Mouse (Mus musculus) forebrain, embryonic 15.5 days (tissue): ENCODE measurements around the gene Cadm2. TPM values are rescaled to one million over a fixed set of nuclear protein-coding genes. Genes with fewer than 3 reads are reported as not detected.
A peak's percentile ranks its signal among the peaks of the same experiment; 100 is the strongest.

Experiments
- ATAC-seq: fragments of 200-750 bp; cut with Nextera tagmentation; replicated peaks from 2 replicates; pipeline ENCODE4 v1.8.0; 2017; ENCODE audit warnings: mild to moderate bottlenecking, moderate TSS enrichment, moderate library complexity
- H3K27ac ChIP-seq: fragments of 300-500 bp; sonication (generic); replicated peaks from 2 replicates; pipeline ENCODE4 v1.5.1; 2015; ENCODE audit warnings: mild to moderate bottlenecking, inconsistent platforms
- H3K27me3 ChIP-seq: fragments of 300-500 bp; sonication (generic); 2 replicates; pipeline ENCODE4 v1.6.1; 2015; ENCODE audit warnings: inconsistent platforms
- H3K36me3 ChIP-seq: fragments of 300-500 bp; sonication (generic); 2 replicates; pipeline ENCODE4 v1.6.1; 2015; ENCODE audit warnings: mild to moderate bottlenecking, inconsistent platforms
- H3K4me1 ChIP-seq: fragments of 300-500 bp; sonication (generic); 2 replicates; pipeline ENCODE4 v1.6.1; 2015; ENCODE audit warnings: inconsistent platforms
- H3K4me2 ChIP-seq: fragments of 300-500 bp; sonication (generic); replicated peaks from 2 replicates; pipeline ENCODE4 v1.6.1; 2015; ENCODE audit warnings: mild to moderate bottlenecking, inconsistent platforms
- H3K4me3 ChIP-seq: fragments of 300-500 bp; sonication (generic); 2 replicates; pipeline ENCODE4 v1.5.1; 2015; ENCODE audit warnings: mild to moderate bottlenecking, inconsistent platforms
- H3K9ac ChIP-seq: fragments of 300-500 bp; sonication (generic); replicated peaks from 2 replicates; pipeline ENCODE4 v1.6.1; 2015; ENCODE audit warnings: mild to moderate bottlenecking, inconsistent platforms
- H3K9me3 ChIP-seq: fragments of 300-500 bp; sonication (generic); 2 replicates; pipeline ENCODE4 v1.6.1; 2016; ENCODE audit warnings: inconsistent platforms
- WGBS: fragments of 180-500 bp; shearing (Covaris S2); methylation state at CpG from one replicate; pipeline ENCODE4 v1.1.7; 2015; ENCODE audit warnings: mixed read lengths; 5-methylcytosine and 5-hydroxymethylcytosine counted together
- polyA plus RNA-seq: library from polyadenylated mRNA; unstranded; fragments of >200 nt; fragmentation: Nextera tagmentation; extraction: Ambion mirVana; gene quantifications from 2 replicates; pipeline ENCODE4 v1.2.1, GENCODE M21; 2015

Gene Cadm2
- polyA plus RNA-seq, 1 experiment from 2014 or later: 36.4 TPM

DNA sequence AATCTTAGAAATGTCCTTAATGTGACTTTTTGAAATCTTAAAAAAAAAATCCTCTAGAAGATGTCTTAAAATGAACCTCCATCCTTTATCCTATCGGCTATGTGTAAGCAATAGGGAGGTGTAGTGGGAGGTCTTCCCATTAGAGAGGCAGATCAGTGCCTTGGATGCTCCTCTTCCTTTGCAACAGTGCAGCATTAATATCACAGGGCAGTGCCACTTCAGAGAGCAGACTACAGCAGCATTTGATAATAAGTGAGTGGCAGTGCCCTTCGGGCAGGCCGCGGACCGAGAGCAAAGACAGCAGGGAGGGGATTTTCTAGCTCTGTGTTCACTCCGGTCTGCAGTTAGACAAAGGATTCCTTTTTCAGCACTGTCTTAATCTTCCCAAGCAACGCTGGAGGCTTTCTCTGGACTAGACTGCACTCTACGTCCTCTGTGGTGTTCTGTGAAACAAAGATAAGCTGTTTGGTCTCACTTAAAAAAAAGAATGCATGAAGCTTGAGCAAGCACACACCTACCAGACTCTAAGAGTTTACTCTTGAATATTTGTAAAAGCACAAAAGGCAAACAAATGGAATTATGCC lies 514.1 kb downstream of the Cadm2 start:
- no peak for ATAC-seq
- Histone ChIP-seq H3K4me2 (no peak overlapping the region), H3K9me3 (no peaks in the 10 kb centered on the region), H3K9ac (no peak overlapping the region), H3K27ac (no peak overlapping the region), H3K4me3 (no peak overlapping the region), H3K27me3 (no peaks in the 10 kb centered on the region), H3K36me3 (no peaks in the 10 kb centered on the region), H3K4me1 (0 out of 2 replicates have a peak, but pooled peaks cover 3% of the 10 kb centered on the region)
- WGBS: 17% methylated on average over 8 of the region's 8 CpGs

DNA sequence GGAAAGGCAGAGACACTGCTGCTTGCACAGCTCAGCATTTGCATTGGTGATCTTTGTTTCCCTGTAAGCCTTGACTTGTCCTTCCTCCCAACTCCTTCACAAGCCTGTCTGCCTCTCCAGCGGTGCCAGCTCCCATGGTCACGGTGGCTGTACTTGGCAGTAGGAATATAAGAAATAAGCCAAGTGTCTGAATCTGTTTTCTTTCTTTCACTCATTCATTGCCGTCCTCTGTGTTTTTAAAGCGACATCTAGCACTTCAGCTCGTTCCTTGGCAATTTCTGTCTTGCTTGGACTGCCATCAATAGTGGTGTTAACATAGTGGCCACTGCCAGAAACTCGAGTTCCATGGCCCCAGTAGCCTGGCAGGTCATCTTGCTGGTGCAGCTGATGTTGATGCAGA lies 524.0 kb downstream of the Cadm2 start:
- Histone ChIP-seq H3K27ac (no peak overlapping the region), H3K4me3 (no peak overlapping the region), H3K4me1 (0 out of 2 replicates have a peak, but pooled peaks cover 2% of the 10 kb centered on the region), H3K9me3 (no peaks in the 10 kb centered on the region), H3K27me3 (no peaks in the 10 kb centered on the region), H3K9ac (no peak overlapping the region), H3K4me2 (no peak overlapping the region), H3K36me3 (no peaks in the 10 kb centered on the region)
- 0 out of 2 replicates have a peak, but pooled peaks have one; percentile 35 for ATAC-seq
- WGBS: 46% methylated on average over 6 of the region's 6 CpGs

DNA sequence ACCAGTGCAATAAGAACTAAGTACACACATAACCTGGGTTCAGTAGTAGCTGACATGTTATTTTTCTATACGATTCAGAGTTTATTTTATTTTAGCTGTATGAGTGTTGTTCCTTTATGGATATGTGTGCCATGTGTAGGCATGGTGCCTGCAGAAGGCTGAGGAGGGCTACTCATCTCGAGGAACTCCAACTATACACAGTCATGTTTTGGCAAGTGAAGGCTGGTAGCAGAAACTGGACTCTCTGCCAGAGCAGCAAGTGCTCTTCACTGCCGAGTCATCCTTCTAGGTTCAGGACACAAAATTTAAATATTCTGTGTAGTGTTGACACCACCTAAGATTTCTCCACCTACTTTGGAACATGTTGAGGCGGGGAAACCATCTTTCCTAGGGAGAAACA lies 524.8 kb downstream of the Cadm2 start:
- WGBS: 86% methylated on average over 4 of the region's 4 CpGs
- H3K4me1 ChIP-seq: 0 out of 2 replicates have a peak, but pooled peaks cover 2% of the 10 kb centered on the region
- H3K4me2 ChIP-seq: no peak overlapping the region
- no peaks in the 10 kb centered on the region for H3K9me3 ChIP-seq
- H3K27me3 ChIP-seq: no peaks in the 10 kb centered on the region
- no peak for ATAC-seq
- no peak overlapping the region for H3K27ac ChIP-seq
- no peak overlapping the region for H3K9ac ChIP-seq
- H3K4me3 ChIP-seq: no peak overlapping the region
- H3K36me3 ChIP-seq: no peaks in the 10 kb centered on the region

DNA sequence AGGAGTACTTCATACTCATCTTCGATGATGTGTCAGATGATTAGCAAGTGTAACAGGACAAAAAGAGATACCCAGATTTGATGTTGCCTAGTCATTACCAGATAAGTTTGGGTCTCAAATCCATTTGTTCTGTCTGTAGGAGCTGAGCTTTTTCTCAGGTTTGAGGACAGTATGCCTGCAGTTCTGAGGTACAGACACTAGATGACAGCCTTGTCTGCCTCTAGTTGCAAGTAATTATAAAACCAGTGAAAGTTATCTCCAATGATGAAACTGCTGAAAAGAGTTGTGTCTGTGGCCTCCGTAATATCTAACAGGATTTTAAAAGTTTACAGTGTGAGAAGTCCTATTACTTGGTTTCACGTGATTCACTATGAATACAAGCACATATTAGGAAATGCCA lies 531.0 kb downstream of the Cadm2 start:
- no peak; the same call in 1 of the 2 replicates for ATAC-seq
- H3K4me2 ChIP-seq: no peak overlapping the region
- H3K27me3 ChIP-seq: no peaks in the 10 kb centered on the region
- no peaks in the 10 kb centered on the region for H3K4me1 ChIP-seq
- 68% methylated on average over 3 of the region's 3 CpGs for WGBS
- no peak overlapping the region for H3K27ac ChIP-seq
- H3K9me3 ChIP-seq: no peaks in the 10 kb centered on the region
- H3K4me3 ChIP-seq: no peak overlapping the region
- H3K36me3 ChIP-seq: no peaks in the 10 kb centered on the region
- no peak overlapping the region for H3K9ac ChIP-seq

DNA sequence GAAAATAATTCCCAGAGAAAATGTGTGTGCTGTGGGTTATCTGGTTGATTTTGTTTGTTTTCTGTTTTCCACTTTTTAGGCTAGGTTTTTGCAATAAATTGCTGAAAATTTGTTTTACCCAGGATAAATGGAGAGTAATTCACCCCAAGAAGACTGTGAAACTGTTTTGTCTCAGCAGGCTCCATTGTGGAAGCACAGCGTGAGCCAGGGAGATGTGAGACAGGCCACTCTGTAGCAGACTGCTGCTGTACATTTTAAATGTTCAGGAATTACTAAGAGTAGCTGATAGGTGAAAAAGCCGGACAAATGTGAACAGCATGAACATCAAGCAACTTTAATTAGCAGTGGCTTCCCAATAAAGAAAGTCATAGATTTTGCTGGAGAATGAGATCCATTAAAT lies 541.4 kb downstream of the Cadm2 start:
- Histone ChIP-seq H3K27me3 (no peaks in the 10 kb centered on the region), H3K36me3 (no peaks in the 10 kb centered on the region), H3K4me3 (no peak overlapping the region), H3K9me3 (no peaks in the 10 kb centered on the region), H3K4me2 (no peak overlapping the region), H3K27ac (no peak overlapping the region), H3K4me1 (no peaks in the 10 kb centered on the region), H3K9ac (no peak overlapping the region)
- no peak for ATAC-seq
- 33% methylated on average over 2 of the region's 2 CpGs for WGBS

DNA sequence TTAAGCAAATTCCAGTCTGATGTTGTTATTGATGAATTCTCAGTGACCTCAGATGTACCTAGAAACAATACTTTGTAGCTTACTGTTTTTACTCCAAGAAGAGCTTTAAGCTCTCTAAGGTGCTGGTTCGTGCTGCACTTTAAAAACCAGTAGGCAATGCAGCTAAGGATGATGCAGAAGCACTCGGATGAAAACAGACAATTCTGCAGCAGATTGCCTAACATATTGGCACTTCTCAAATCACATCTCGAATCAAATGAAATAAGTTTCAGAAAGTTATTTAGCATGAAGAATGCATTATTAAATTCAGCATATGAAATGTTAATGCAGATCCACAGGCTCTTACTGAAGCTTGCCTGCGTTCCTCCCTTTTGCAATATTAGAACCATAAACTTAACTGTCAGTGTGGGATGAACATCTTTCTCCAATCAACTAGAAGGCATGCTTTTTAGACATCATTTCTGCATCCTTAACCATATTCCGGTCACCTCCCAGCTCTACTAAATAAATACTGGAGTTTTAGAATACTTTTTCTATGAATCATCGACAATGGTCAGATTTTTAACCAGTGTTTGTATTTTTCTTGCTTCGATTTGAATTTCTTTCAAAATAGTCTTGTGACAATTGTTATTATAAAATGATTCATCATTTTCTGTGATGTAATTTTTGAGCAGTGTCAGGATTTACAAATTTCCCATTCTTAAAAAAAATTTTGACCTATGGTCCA lies 544.4 kb downstream of the Cadm2 start:
- no peaks in the 10 kb centered on the region for H3K9me3 ChIP-seq
- no peak for ATAC-seq
- no peak overlapping the region for H3K4me2 ChIP-seq
- no peak overlapping the region for H3K9ac ChIP-seq
- no peak overlapping the region for H3K4me3 ChIP-seq
- H3K27me3 ChIP-seq: no peaks in the 10 kb centered on the region
- H3K27ac ChIP-seq: no peak overlapping the region
- WGBS: 83% methylated on average over 7 of the region's 7 CpGs
- no peaks in the 10 kb centered on the region for H3K4me1 ChIP-seq
- H3K36me3 ChIP-seq: no peaks in the 10 kb centered on the region

DNA sequence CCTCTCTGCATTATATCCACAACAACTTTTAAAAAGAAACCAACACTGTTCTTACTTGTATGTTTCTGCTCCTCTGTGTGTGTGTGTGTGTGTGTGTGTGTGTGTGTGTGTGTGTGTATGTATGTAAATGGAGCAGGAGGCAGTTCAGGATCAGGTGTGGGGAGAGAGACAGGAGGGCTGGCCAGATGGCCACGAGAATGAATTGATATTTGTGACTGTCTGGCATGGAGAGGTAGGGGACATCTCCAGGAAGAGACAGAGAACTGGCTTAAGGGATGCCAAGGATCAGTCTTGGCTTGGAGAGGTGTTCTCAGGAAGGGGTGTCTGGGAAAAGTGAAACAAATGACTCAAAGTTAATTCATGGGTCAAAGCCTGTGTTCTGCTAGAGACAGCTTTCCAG lies 552.2 kb downstream of the Cadm2 start:
- H3K4me2 ChIP-seq: no peak overlapping the region
- H3K27me3 ChIP-seq: no peaks in the 10 kb centered on the region
- no peak for ATAC-seq
- WGBS: 44% methylated on average over 1 of the region's 1 CpGs
- H3K9ac ChIP-seq: no peak overlapping the region
- no peaks in the 10 kb centered on the region for H3K4me1 ChIP-seq
- H3K9me3 ChIP-seq: no peaks in the 10 kb centered on the region
- no peaks in the 10 kb centered on the region for H3K36me3 ChIP-seq
- H3K4me3 ChIP-seq: no peak overlapping the region
- H3K27ac ChIP-seq: no peak overlapping the region

DNA sequence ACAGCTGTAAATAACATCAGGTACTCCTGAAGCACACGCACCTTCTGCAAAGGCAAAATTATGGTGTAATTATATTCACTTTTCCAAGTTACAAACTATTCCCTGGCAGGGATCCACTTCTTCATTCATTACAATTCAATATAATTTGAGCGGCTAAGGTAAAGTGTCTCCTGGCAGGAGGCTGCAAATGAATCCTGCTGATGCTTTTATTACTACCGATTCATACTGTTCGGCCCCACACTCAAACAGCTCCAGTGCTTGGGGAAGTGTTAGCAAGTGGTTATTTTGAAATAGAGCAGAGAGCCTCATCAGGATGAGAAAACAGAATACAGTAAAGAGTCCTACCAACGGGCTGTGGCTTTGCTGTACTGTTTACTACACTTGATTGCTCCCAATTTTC lies 589.8 kb downstream of the Cadm2 start:
- no peak for ATAC-seq
- H3K36me3 ChIP-seq: no peaks in the 10 kb centered on the region
- WGBS: 41% methylated on average over 5 of the region's 5 CpGs

DNA sequence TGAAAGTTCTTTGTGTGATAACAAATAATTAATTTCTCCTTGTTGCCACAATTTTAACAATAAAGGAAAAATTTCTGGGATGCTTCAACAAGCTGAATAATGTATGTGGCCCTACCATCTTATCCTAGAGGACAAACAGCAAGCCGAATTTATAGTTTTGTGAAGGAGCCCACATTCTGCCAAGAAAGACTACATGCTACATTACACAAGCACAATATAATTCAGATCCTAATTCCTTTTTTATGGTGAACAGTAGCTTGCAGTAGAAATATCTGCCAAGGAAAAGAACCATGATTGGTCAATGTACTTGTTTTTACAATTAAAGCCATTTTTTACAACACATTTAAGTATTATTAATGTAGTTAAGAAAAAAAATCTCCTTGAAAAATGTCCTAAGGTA lies 600.9 kb downstream of the Cadm2 start:
- H3K4me3 ChIP-seq: no peak overlapping the region
- 33% methylated on average over 1 of the region's 1 CpGs for WGBS
- no peaks in the 10 kb centered on the region for H3K27me3 ChIP-seq
- H3K4me2 ChIP-seq: no peak overlapping the region
- no peaks in the 10 kb centered on the region for H3K36me3 ChIP-seq
- H3K9me3 ChIP-seq: no peaks in the 10 kb centered on the region
- H3K9ac ChIP-seq: no peak overlapping the region
- no peak for ATAC-seq
- no peaks in the 10 kb centered on the region for H3K4me1 ChIP-seq
- no peak overlapping the region for H3K27ac ChIP-seq

More for the DNA sequence above, 589.8 kb downstream of the Cadm2 start:
- Histone ChIP-seq H3K27ac (no peak overlapping the region), H3K9me3 (no peaks in the 10 kb centered on the region), H3K9ac (no peak overlapping the region), H3K4me2 (no peak overlapping the region), H3K4me3 (no peak overlapping the region), H3K4me1 (no peaks in the 10 kb centered on the region), H3K27me3 (no peaks in the 10 kb centered on the region)

DNA sequence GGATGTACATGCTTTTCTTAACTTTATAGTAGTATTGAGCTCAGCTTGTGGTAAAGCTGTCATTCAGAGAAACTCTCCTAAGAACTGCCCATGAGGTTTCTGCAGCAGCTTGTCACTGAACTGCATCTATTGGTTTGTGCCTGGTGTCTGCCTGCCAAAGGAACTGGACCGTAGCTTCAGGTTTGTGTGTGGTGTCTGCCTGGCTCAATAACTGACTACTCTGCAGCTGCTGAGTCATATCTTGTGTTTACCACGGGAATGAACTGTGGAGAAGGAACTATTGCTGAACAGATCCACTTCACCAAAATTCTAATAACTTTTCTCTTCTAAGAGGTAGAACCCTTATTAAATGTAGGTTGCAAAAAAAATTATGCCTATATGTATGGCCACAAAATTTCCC lies 603.0 kb downstream of the Cadm2 start:
- 83% methylated on average over 2 of the region's 2 CpGs for WGBS
- no peak overlapping the region for H3K4me2 ChIP-seq
- no peaks in the 10 kb centered on the region for H3K27me3 ChIP-seq
- H3K9ac ChIP-seq: no peak overlapping the region
- H3K9me3 ChIP-seq: no peaks in the 10 kb centered on the region
- H3K36me3 ChIP-seq: no peaks in the 10 kb centered on the region
- H3K4me1 ChIP-seq: no peaks in the 10 kb centered on the region
- no peak for ATAC-seq
- no peak overlapping the region for H3K4me3 ChIP-seq
- no peak overlapping the region for H3K27ac ChIP-seq

DNA sequence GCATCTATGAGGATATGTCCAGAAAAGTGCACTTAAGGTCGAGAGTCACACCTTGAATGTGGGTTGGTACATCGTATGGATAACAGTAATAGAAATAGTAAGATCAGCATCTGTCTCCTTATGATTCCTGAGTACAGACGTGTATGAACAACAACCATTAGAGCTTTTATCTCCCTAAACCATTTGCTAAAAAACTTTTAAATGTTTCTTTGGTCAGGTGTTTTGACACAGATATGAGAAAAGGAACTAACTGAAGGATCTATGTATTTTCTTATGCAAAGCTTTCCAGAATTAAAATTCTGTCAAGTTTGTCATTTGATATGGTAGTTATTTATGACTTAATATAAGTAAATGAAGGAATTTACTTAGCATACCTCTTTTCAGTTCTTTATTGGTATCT lies 617.5 kb downstream of the Cadm2 start:
- H3K4me1 ChIP-seq: no peaks in the 10 kb centered on the region
- H3K4me2 ChIP-seq: no peak overlapping the region
- no peak overlapping the region for H3K9ac ChIP-seq
- no peak for ATAC-seq
- WGBS: 92% methylated on average over 3 of the region's 3 CpGs
- no peak overlapping the region for H3K4me3 ChIP-seq
- no peaks in the 10 kb centered on the region for H3K9me3 ChIP-seq
- H3K36me3 ChIP-seq: no peaks in the 10 kb centered on the region
- no peaks in the 10 kb centered on the region for H3K27me3 ChIP-seq
- H3K27ac ChIP-seq: no peak overlapping the region

DNA sequence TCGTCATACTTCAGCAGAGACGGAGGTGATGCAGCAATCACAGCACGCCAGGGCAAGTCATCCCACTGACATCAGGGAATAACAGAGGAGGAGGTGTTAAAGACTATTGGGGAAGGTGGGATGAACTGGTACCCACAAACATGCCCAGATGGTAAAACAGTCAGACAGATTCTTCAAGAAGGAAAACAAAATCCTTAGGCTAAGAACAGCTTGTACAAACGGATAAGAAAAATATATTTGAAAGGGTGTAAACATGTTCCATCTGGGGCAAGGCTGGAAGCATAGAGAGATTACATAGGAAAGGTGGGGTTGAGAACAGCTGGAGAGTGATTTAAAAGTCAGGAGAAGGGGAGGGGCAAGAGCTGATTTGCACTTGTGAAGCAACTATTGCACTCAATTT lies 619.0 kb downstream of the Cadm2 start:
- H3K27me3 ChIP-seq: no peaks in the 10 kb centered on the region
- 58% methylated on average over 4 of the region's 4 CpGs for WGBS

DNA sequence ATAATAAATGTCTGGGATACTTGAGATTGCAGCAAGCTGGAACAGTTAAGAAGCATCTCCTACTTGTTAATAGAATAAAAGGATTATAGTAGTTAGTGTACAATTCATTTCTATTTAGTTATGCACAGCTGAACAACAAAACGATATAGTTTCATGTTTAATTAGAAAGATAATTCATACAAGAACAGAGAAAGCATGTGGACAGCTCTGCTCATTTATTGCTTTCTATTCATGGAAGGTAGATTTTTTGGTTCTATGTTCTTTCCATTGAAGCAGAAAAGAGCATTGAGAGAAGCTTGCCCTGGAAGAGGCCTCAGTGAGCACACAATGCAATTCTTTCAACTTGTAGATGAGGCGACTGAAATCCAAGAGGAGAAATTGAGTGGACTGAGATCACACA lies 623.2 kb downstream of the Cadm2 start:
- no peak for ATAC-seq
- no peak overlapping the region for H3K4me3 ChIP-seq
- H3K27me3 ChIP-seq: no peaks in the 10 kb centered on the region
- H3K27ac ChIP-seq: no peak overlapping the region
- no peaks in the 10 kb centered on the region for H3K9me3 ChIP-seq
- 41% methylated on average over 2 of the region's 2 CpGs for WGBS
- no peaks in the 10 kb centered on the region for H3K36me3 ChIP-seq
- no peak overlapping the region for H3K4me2 ChIP-seq
- no peak overlapping the region for H3K9ac ChIP-seq
- no peaks in the 10 kb centered on the region for H3K4me1 ChIP-seq

More for the DNA sequence above, 619.0 kb downstream of the Cadm2 start:
- Histone ChIP-seq H3K9ac (no peak overlapping the region), H3K36me3 (no peaks in the 10 kb centered on the region), H3K4me2 (no peak overlapping the region), H3K4me1 (no peaks in the 10 kb centered on the region), H3K9me3 (no peaks in the 10 kb centered on the region), H3K27ac (no peak overlapping the region), H3K4me3 (no peak overlapping the region)
- ATAC-seq: peak; percentile 88
